Mouse (Mus musculus) hindbrain, embryonic 13.5 days (tissue): ENCODE measurements around the gene Iqsec1. TPM values are rescaled to one million over a fixed set of nuclear protein-coding genes. Genes with fewer than 3 reads are reported as not detected.
"Not testable (repeated sequence)": the region's sequence is repeated elsewhere in the genome, so short reads cannot be mapped to it uniquely, and the experiment has no call there.

Source experiments
- ATAC-seq: fragments of 200-750 bp; cut with Nextera tagmentation; 2 replicates; pipeline ENCODE4 v1.8.0; 2017; ENCODE audit warnings: moderate TSS enrichment; ENCODE audit not compliant: low FRiP score
- H3K27ac ChIP-seq: fragments of 300-500 bp; sonication (generic); 2 replicates; pipeline ENCODE4 v1.5.1; 2015; ENCODE audit warnings: inconsistent platforms, mild to moderate bottlenecking, moderate library complexity
- H3K27me3 ChIP-seq: fragments of 300-500 bp; sonication (generic); 2 replicates; pipeline ENCODE4 v1.6.1; 2015; ENCODE audit warnings: mild to moderate bottlenecking, inconsistent platforms
- H3K36me3 ChIP-seq: fragments of 300-500 bp; sonication (generic); 2 replicates; pipeline ENCODE4 v1.6.1; 2015; ENCODE audit warnings: mild to moderate bottlenecking, inconsistent platforms
- H3K4me1 ChIP-seq: fragments of 300-500 bp; sonication (generic); replicated peaks from 2 replicates; pipeline ENCODE4 v1.6.1; 2015; ENCODE audit warnings: inconsistent platforms
- H3K4me2 ChIP-seq: fragments of 300-500 bp; sonication (generic); 2 replicates; pipeline ENCODE4 v1.6.1; 2015; ENCODE audit warnings: inconsistent platforms, mild to moderate bottlenecking, moderate library complexity
- H3K4me3 ChIP-seq: fragments of 300-500 bp; sonication (generic); 2 replicates; pipeline ENCODE4 v1.5.1; 2015; ENCODE audit warnings: mild to moderate bottlenecking, inconsistent platforms
- H3K9ac ChIP-seq: fragments of 300-500 bp; sonication (generic); 2 replicates; pipeline ENCODE4 v1.6.1; 2015; ENCODE audit warnings: mild to moderate bottlenecking, inconsistent platforms
- H3K9me3 ChIP-seq: fragments of 300-500 bp; sonication (generic); 2 replicates; pipeline ENCODE4 v1.6.1; 2016; ENCODE audit warnings: inconsistent platforms
- WGBS: fragments of 180-500 bp; shearing (Covaris S2); methylation state at CpG from one replicate; pipeline ENCODE4 v1.1.7; 2015; 5-methylcytosine and 5-hydroxymethylcytosine counted together
- polyA plus RNA-seq: library from polyadenylated mRNA; unstranded; fragments of >200 nt; fragmentation: Nextera tagmentation; extraction: Ambion mirVana; gene quantifications from 2 replicates; pipeline ENCODE4 v1.2.1, GENCODE M21; 2015

Gene Iqsec1
- polyA plus RNA-seq, 1 experiment from 2014 or later: 20.6 TPM

DNA sequence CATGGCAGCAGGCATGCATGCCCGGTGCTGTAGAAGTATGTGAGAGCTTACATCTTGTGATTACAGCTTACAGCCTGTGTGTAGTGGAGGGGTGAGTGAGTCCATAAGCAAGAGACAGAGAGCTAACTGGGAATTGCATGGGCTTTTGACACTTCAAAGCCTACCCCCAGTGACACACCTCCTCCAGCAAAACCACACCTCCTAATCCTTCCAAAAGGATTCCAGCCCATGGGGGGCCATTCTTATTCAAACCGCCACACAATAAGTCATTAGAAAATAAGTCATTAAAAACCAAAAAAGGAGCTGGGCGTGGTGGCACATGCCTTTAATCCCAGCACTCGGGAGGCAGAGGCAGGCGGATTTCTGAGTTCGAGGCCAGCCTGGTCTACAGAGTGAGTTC, 340.1 kb downstream of the Iqsec1 start:
- H3K4me2 ChIP-seq: no peak overlapping the region
- ATAC-seq: no peak
- H3K4me3 ChIP-seq: no peak overlapping the region
- H3K9ac ChIP-seq: no peak overlapping the region
- peaks cover 13% of the 10 kb centered on the region for H3K4me1 ChIP-seq
- no peaks in the 10 kb centered on the region for H3K36me3 ChIP-seq
- H3K9me3 ChIP-seq: no peaks in the 10 kb centered on the region
- WGBS: 94% methylated on average over 6 of the region's 6 CpGs
- H3K27ac ChIP-seq: no peak overlapping the region
- H3K27me3 ChIP-seq: no peaks in the 10 kb centered on the region

DNA sequence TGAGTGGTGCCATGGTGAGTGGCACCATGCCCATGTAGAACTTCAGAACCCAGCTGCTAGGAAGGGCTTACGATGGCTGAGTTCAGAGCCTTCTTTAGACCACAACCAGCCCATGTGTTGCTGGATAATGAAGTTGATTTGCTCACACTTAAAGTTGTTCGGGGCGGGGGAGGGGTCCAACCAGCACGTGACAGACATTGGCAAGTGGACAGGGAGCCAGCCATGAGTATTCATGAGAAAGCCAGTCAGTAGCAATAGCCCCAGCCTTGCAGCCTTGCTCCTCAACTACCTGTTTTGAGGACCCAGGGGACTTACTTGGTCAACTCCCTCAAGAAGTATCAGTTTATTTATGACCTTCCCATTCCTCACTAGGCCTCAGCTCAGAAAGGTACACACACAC, 343.5 kb downstream of the Iqsec1 start:
- peaks cover 13% of the 10 kb centered on the region for H3K4me1 ChIP-seq
- no peak overlapping the region for H3K9ac ChIP-seq
- ATAC-seq: no peak
- H3K4me2 ChIP-seq: no peak overlapping the region
- H3K27ac ChIP-seq: no peak overlapping the region
- 63% methylated on average over 4 of the region's 4 CpGs for WGBS
- 0 out of 2 replicates have a peak, but pooled peaks cover 4% of the 10 kb centered on the region for H3K36me3 ChIP-seq
- no peak overlapping the region for H3K4me3 ChIP-seq
- H3K27me3 ChIP-seq: no peaks in the 10 kb centered on the region
- H3K9me3 ChIP-seq: no peaks in the 10 kb centered on the region

- no peak overlapping the region for H3K4me2 ChIP-seq
- ATAC-seq: no peak
- no peak overlapping the region for H3K27ac ChIP-seq
- no peak overlapping the region for H3K4me3 ChIP-seq
- no peak overlapping the region for H3K9ac ChIP-seq
- H3K4me1 ChIP-seq: peaks cover 13% of the 10 kb centered on the region
- H3K9me3 ChIP-seq: no peaks in the 10 kb centered on the region
- WGBS: 92% methylated on average over 3 of the region's 3 CpGs
- H3K27me3 ChIP-seq: no peaks in the 10 kb centered on the region
- peaks cover 4% of the 10 kb centered on the region; the same call in 1 of the 2 replicates for H3K36me3 ChIP-seq
Observed at GRCm38 (mm10) chr6:90643057-90643456, 345.4 kb downstream of the Iqsec1 start.

DNA sequence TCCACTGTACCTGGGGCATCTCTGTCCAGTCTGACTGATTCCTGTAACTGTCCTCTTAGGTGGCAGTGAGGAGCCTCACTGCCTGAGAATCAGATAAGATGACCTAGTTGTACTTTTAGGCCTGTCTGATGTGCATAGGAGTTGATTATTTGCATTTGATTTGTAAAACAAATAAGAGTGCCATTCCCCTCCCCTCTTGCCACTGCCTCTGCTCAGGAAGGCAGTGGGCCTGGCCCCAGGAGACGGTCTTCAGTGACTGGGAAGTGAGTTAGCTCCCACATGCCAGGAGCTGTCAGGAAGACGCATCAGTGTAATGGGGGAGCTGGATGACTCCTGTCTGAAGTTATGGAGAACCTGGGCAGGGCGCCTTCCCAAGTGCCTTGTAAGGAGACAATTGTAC, 352.9 kb downstream of the Iqsec1 start:
- Histone ChIP-seq H3K36me3 (peaks cover 4% of the 10 kb centered on the region), H3K27ac (no peak overlapping the region), H3K4me3 (no peak overlapping the region), H3K9ac (no peak overlapping the region), H3K9me3 (no peaks in the 10 kb centered on the region), H3K27me3 (no peaks in the 10 kb centered on the region), H3K4me2 (no peak overlapping the region), H3K4me1 (no peaks in the 10 kb centered on the region)
- 72% methylated on average over 3 of the region's 3 CpGs for WGBS
- ATAC-seq: no peak

DNA sequence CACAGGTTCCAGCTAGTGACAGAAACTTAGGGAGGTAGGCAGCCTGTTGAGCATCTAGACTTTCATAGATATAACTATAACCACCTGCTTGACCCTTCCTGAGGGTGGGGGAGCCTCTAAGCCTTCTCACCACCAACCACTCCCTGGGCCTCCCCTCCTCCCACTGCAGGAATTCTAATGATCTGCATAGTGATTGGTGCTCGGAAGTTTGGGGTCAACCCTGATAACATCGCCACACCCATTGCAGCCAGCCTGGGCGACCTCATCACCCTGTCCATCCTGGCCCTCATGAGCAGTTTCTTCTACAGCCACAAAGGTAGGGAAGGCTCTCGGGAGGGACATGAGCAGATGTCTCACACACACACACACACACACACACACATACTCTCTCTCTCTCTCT, 353.4 kb downstream of the Iqsec1 start:
- WGBS: 47% methylated on average over 4 of the region's 4 CpGs
- Histone ChIP-seq H3K4me2 (no peak overlapping the region), H3K27ac (no peak overlapping the region), H3K27me3 (no peaks in the 10 kb centered on the region), H3K9ac (no peak overlapping the region), H3K36me3 (peaks cover 4% of the 10 kb centered on the region), H3K4me1 (no peaks in the 10 kb centered on the region), H3K4me3 (no peak overlapping the region), H3K9me3 (no peaks in the 10 kb centered on the region)
- no peak for ATAC-seq

GRCm38 (mm10) chr6:90632526-90632925, 356.0 kb downstream of the Iqsec1 start:
- not testable (repeated sequence) for H3K27me3 ChIP-seq, H3K9ac ChIP-seq, ATAC-seq, H3K36me3 ChIP-seq, H3K27ac ChIP-seq, H3K9me3 ChIP-seq, H3K4me3 ChIP-seq, H3K4me1 ChIP-seq, H3K4me2 ChIP-seq
- 70% methylated on average over 3 of the region's 3 CpGs for WGBS

- Histone ChIP-seq H3K4me3 (no peak overlapping the region), H3K4me1 (no peaks in the 10 kb centered on the region), H3K9me3 (no peaks in the 10 kb centered on the region), H3K27ac (no peak overlapping the region), H3K4me2 (no peak overlapping the region), H3K36me3 (no peaks in the 10 kb centered on the region; the same call in 1 of the 2 replicates), H3K9ac (no peak overlapping the region), H3K27me3 (no peaks in the 10 kb centered on the region)
- ATAC-seq: no peak
- 91% methylated on average over 7 of the region's 7 CpGs for WGBS
Observed at GRCm38 (mm10) chr6:90630427-90630826, 358.1 kb downstream of the Iqsec1 start.

DNA sequence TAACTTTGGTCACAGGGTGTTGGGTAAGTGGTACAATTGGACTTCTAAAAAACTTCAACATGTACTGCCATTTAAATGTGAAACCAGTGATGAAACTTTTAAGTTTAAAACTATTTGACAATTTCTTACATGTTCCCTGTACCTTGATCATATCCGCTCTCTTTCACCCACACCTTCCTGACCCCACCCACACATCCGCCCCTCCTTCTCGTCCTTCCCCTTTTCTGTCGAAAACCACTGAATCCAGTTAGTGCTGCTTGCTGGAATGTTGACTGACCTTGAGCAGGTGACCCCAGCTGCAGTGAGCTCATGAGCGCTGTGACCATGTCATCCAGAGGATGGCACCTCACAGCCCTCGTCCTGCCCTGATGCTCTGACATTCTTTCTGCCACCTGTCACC, 359.0 kb downstream of the Iqsec1 start:
- 92% methylated on average over 6 of the region's 6 CpGs for WGBS
- ATAC-seq: no peak

DNA sequence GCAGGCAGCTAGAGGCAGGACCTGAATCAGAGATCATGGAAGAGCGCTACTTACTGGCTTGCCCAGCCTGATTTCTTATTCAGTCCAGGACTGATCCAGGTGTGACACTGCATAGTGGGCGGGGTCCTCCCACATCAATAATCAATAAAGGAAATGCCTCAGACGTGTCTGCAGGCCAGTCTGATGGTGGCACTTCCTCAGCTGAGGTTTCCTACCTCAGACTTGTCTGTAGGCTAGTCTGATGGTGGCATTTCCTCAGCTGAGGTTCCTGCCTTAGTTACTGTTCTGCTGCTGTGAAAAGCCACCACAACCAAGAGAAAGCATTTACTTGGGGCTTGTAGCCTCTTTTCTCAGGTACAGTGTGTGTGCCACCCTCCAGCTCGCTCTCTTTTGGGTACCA, 360.9 kb downstream of the Iqsec1 start:
- Histone ChIP-seq H3K4me2 (no peak overlapping the region), H3K27me3 (no peaks in the 10 kb centered on the region), H3K36me3 (no peaks in the 10 kb centered on the region; the same call in 1 of the 2 replicates), H3K27ac (no peak overlapping the region), H3K9me3 (no peaks in the 10 kb centered on the region), H3K4me3 (no peak overlapping the region), H3K9ac (no peak overlapping the region), H3K4me1 (peaks cover 6% of the 10 kb centered on the region)
- no peak for ATAC-seq
- 88% methylated on average over 4 of the region's 4 CpGs for WGBS

More for the DNA sequence above, 359.0 kb downstream of the Iqsec1 start:
- H3K27me3 ChIP-seq: no peaks in the 10 kb centered on the region
- no peaks in the 10 kb centered on the region; the same call in 1 of the 2 replicates for H3K36me3 ChIP-seq
- H3K9me3 ChIP-seq: no peaks in the 10 kb centered on the region
- no peak overlapping the region for H3K9ac ChIP-seq
- no peak overlapping the region for H3K4me3 ChIP-seq
- no peaks in the 10 kb centered on the region for H3K4me1 ChIP-seq
- H3K27ac ChIP-seq: no peak overlapping the region
- no peak overlapping the region for H3K4me2 ChIP-seq

DNA sequence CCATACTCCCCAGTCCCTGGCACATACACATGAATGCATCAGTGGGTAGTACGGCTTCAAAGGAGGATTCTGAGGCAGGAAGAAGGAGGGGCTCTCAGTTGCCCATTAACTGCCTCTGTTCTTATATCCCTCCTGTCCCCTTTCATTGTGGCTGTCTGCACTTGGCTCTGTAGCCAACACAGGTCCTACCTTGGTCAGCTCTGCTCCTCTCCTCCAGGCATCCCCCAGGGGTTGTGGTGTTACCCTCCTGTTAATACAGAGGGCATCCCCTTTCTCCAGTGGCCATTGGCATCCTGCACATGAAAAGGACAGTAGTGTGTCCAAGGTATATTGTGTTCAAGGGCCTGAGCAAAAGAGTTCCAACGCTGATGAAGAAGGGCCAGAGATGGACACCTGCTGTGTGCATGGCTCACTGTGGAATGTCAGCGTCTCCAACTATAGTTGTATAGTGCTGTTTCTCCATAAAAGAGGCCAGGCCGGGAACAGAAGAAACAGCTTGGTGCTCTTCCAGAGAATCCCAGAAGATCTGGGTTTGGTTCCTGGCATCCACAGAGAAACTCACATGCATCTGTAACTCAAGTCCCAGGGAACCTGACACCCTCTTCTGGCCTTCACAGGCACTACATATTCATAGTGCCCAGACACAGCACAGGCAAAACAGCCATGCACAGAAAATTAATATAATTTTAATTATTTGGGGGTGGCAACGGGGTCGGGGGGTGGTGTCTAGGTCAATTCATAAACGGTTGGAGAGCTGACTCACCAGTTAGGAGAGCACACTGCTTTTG, 363.1 kb downstream of the Iqsec1 start:
- no peak overlapping the region for H3K4me3 ChIP-seq
- H3K9me3 ChIP-seq: no peaks in the 10 kb centered on the region
- H3K27ac ChIP-seq: no peak overlapping the region
- no peak overlapping the region for H3K9ac ChIP-seq
- ATAC-seq: no peak
- H3K4me1 ChIP-seq: peaks cover 15% of the 10 kb centered on the region
- WGBS: 77% methylated on average over 7 of the region's 7 CpGs
- no peak overlapping the region for H3K4me2 ChIP-seq
- no peaks in the 10 kb centered on the region for H3K27me3 ChIP-seq
- no peaks in the 10 kb centered on the region; the same call in 1 of the 2 replicates for H3K36me3 ChIP-seq

DNA sequence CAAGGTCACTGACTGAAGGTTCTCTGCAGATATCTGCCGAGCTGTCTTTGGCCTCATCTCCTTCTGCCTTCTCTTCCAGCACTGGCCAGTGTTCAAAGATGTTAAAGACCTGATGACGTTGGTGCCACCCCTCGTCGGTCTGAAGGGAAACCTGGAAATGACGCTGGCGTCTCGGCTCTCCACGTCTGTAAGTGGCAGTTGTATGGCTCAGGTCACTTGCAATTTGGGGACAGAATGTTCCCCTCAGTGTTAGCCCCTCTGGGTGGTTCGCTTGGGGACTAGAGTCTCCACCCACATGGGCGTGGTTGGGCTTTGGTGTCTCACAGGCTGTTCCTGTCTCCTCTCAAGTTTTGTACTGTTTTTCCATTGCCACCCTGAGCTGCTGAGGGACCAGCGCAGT, 363.8 kb downstream of the Iqsec1 start:
- Histone ChIP-seq H3K4me3 (no peak overlapping the region), H3K9ac (no peak overlapping the region), H3K4me1 (peaks cover 15% of the 10 kb centered on the region), H3K27ac (no peak overlapping the region), H3K36me3 (no peaks in the 10 kb centered on the region; the same call in 1 of the 2 replicates), H3K4me2 (no peak overlapping the region), H3K9me3 (no peaks in the 10 kb centered on the region), H3K27me3 (no peaks in the 10 kb centered on the region)
- 84% methylated on average over 11 of the region's 11 CpGs for WGBS
- ATAC-seq: no peak

DNA sequence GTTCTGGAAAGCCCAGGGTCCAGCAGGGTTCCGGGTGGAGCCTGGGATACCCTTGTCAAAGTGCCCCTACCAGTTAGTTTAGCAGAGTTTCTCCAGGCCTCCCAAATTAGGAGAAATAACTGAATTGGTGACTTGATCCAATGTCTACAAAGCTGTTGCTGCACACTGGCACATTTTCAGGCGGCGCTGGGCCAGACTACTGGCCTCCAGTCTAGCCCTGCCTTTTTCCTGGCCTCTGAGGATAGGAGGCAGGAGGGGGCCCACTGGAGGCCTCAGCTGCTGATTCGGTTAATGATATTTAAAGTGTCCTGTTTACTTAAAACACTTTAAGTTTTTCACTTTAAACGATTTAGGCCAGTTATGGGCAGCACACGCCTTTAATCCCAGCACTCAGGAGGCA, 364.3 kb downstream of the Iqsec1 start:
- WGBS: 89% methylated on average over 6 of the region's 6 CpGs
- Histone ChIP-seq H3K4me1 (peaks cover 19% of the 10 kb centered on the region), H3K9me3 (no peaks in the 10 kb centered on the region), H3K27ac (no peak overlapping the region), H3K36me3 (no peaks in the 10 kb centered on the region; the same call in 1 of the 2 replicates), H3K27me3 (no peaks in the 10 kb centered on the region), H3K4me2 (no peak overlapping the region), H3K9ac (no peak overlapping the region), H3K4me3 (no peak overlapping the region)
- ATAC-seq: no peak

GRCm38 (mm10) chr6:90623456-90623836, 365.0 kb downstream of the Iqsec1 start:
- no peak for ATAC-seq
- Histone ChIP-seq H3K4me3 (no peak overlapping the region), H3K9ac (no peak overlapping the region), H3K36me3 (no peaks in the 10 kb centered on the region; the same call in 1 of the 2 replicates), H3K27me3 (no peaks in the 10 kb centered on the region), H3K27ac (no peak overlapping the region), H3K4me2 (no peak overlapping the region), H3K4me1 (peaks cover 19% of the 10 kb centered on the region), H3K9me3 (no peaks in the 10 kb centered on the region)
- 86% methylated on average over 5 of the region's 5 CpGs for WGBS
